Mouse (Mus musculus) hindbrain, postnatal 0 days (tissue): ENCODE results near the gene Mrvi1. TPM values are rescaled to one million over a fixed set of nuclear protein-coding genes. Genes with fewer than 3 reads are reported as not detected.

ENCODE experiments used
- ATAC-seq: fragments of 200-750 bp; cut with Nextera tagmentation; 2 replicates; pipeline ENCODE4 v1.8.0; 2017; ENCODE audit warnings: mild to moderate bottlenecking, moderate TSS enrichment, moderate library complexity
- DNase-seq: peaks from one replicate; pipeline ENCODE4 v3.0.0-alpha.2; 2015; ENCODE audit warnings: low spot score
- H3K27ac ChIP-seq: fragments of 300-500 bp; sonication (generic); 2 replicates; pipeline ENCODE4 v1.5.1; 2014; ENCODE audit warnings: mild to moderate bottlenecking
- H3K27me3 ChIP-seq: fragments of 300-500 bp; sonication (generic); 2 replicates; pipeline ENCODE4 v1.6.1; 2014; ENCODE audit warnings: low read length, mixed read lengths; ENCODE audit not compliant: insufficient read depth
- H3K36me3 ChIP-seq: fragments of 300-500 bp; sonication (generic); 2 replicates; pipeline ENCODE4 v1.6.1; 2014; ENCODE audit warnings: low read length, mixed read lengths; ENCODE audit not compliant: insufficient read depth
- H3K4me1 ChIP-seq: fragments of 300-500 bp; sonication (generic); 2 replicates; pipeline ENCODE4 v1.6.1; 2014; ENCODE audit warnings: antibody characterized with exemption, low read length, mixed read lengths; ENCODE audit not compliant: insufficient read depth
- H3K4me2 ChIP-seq: fragments of 300-500 bp; sonication (generic); 2 replicates; pipeline ENCODE4 v1.6.1; 2014; ENCODE audit warnings: low read depth, mild to moderate bottlenecking, low read length, moderate library complexity, mixed read lengths
- H3K4me3 ChIP-seq: fragments of 300-500 bp; sonication (generic); 2 replicates; pipeline ENCODE4 v1.5.1; 2014; ENCODE audit warnings: low read length
- H3K9ac ChIP-seq: fragments of 300-500 bp; sonication (generic); replicated peaks from 2 replicates; pipeline ENCODE4 v1.6.1; 2014; ENCODE audit warnings: mild to moderate bottlenecking, low read length, moderate library complexity, mixed read lengths
- H3K9me3 ChIP-seq: fragments of 300-500 bp; sonication (generic); 2 replicates; pipeline ENCODE4 v1.6.1; 2016; ENCODE audit warnings: low read length, mixed read lengths
- CTCF ChIP-seq: IDR thresholded peaks from 2 replicates; pipeline ENCODE4 v1.5.1; 2016; ENCODE audit warnings: antibody characterized with exemption, control low read depth, low read depth
- WGBS: fragments of 180-500 bp; shearing (Covaris S2); extraction: QIAGEN DNeasy Blood & Tissue Kit; methylation state at CpG from one replicate; pipeline ENCODE4 v1.1.7; 2014; 5-methylcytosine and 5-hydroxymethylcytosine counted together
- polyA plus RNA-seq: library from polyadenylated mRNA; unstranded; fragments of >200 nt; fragmentation: Nextera tagmentation; extraction: Ambion mirVana; gene quantifications from 2 replicates; pipeline ENCODE4 v1.2.1, GENCODE M21; 2015
- total RNA-seq: library from RNA; depleted of rRNA; stranded (reverse); fragments of >200 nt; gene quantifications from 2 replicates; pipeline ENCODE4 v1.2.3, GENCODE M21; 2014

The Mrvi1 gene
- total and polyA plus RNA-seq, 2 experiments from 2014 or later, result 0.78 to 3.3 TPM

DNA sequence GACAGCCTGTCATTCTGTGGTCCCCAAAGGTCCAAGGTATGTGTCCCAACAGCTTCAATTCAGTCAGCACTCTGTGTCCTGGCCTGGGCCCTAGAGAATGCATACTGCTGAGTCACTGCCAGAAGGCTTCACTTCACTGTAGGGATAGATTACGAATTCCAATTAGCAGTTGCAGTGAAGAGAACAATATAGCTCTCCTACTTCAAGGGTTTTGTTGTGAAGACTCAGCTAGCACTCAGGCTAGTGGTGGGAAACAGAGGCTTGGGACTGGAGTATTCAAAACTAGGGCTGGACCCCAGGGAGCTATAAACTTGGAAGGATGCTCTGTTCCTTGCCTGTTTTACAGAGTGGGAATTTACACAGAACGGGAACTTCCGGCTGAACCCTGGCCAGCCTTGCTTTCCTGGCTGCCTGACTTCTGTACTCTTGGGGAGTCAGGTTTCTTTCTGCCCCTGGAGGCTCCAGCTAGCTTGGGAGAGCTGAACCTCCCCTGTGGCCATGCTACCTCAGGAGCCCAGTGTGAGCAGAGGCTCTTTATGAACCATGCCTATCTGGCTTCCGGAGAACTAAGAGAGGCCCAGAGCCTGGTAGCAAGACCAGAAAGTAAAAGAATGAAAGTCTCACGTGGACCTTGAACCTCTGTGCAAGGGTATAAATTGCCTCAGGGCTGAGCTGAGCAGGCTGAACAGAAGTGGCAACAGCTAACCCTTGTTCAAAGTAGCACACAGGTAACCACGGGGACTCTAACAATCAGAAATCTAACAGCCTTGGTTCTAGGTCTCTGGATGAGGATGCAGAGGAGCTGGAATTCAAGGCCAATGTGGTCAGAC, 40.3 kb downstream of the Mrvi1 start:
- TF ChIP-seq CTCF, result no peak
- DNase-seq (peak; percentile 28), ATAC-seq (peak; percentile 56; the same call in 1 of the 2 replicates)
- Histone ChIP-seq H3K4me2 (no peak overlapping the region), H3K9ac (no peak overlapping the region), H3K27me3 (no peaks in the 10 kb centered on the region), H3K27ac (peak overlapping the region; percentile 41; the same call in 1 of the 2 replicates), H3K36me3 (no peaks in the 10 kb centered on the region), H3K4me3 (no peak overlapping the region), H3K4me1 (no peaks in the 10 kb centered on the region), H3K9me3 (no peaks in the 10 kb centered on the region)
- 55% methylated on average over 6 of the region's 6 CpGs for WGBS

DNA sequence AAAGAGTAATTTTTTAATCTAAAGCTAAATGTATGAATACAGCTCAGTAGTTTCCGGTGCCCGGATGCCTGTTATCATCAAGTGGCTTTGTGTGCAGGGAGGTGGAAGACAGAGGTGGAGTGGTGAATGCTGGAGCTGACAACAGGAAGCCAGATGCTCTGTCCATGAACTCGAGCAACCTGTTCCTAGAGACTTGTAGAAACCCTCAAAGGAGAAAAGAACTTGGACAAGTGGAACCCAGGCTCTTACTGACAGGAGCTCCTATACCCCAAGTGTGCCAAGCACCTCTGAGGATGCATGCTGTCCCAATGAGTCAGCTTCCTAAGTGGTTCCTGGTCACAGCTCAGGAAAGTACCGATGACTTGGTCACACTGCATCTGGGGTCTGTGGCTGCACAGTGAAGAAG, 41.1 kb downstream of the Mrvi1 start:
- Histone ChIP-seq H3K27me3 (no peaks in the 10 kb centered on the region), H3K9ac (no peak overlapping the region), H3K4me3 (no peak overlapping the region), H3K9me3 (no peaks in the 10 kb centered on the region), H3K36me3 (no peaks in the 10 kb centered on the region), H3K27ac (no peak overlapping the region), H3K4me2 (no peak overlapping the region), H3K4me1 (no peaks in the 10 kb centered on the region)
- 85% methylated on average over 4 of the region's 4 CpGs for WGBS
- TF ChIP-seq CTCF, result no peak
- DNase-seq (no peak), ATAC-seq (no peak)

DNA sequence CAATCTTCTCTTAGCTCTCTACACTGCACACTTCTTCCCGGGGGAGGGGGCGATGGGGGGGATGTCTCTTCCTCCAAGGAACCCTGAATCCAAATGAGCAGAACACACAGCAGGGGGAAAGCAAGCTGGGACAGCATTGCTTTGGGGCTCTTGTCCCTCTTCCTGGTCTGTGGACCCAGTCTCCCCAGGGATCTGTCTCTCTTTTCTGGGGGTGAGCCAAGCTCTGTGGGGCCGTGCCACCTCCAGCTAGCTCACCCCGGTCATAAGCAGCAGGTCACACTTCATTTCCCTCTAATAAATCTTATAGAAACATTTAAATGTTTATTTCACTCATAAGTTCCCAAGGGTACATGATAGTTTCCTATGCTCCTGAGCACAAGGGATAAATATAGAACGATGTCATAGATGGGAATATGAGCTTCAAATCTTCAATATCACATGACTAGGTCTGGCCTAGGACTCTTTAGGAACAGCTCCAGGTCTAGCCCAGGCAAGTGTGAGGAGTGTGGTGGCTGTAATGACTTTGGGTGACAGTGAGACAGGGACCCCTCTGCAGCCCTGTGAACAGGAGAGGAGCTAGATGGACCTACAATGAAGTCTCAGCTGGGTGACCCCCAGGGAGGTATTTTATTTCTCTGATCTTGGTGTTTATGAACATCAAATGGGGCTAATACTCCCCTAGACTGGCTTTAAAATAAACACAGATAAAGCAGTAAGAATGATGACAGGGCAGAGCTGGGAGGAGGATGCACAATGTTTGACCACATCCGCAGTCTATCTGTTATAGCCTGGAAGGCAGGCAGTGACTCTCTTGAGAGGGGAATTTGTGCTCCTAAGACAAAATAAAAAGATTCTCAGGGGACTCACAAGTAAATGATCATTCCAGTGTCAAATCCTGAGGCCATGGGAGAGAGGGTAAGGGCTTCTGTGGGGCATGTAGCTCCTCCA, 46.2 kb downstream of the Mrvi1 start:
- 84% methylated on average over 6 of the region's 6 CpGs for WGBS
- no peak for ATAC-seq
- H3K9me3 ChIP-seq, result no peaks in the 10 kb centered on the region

DNA sequence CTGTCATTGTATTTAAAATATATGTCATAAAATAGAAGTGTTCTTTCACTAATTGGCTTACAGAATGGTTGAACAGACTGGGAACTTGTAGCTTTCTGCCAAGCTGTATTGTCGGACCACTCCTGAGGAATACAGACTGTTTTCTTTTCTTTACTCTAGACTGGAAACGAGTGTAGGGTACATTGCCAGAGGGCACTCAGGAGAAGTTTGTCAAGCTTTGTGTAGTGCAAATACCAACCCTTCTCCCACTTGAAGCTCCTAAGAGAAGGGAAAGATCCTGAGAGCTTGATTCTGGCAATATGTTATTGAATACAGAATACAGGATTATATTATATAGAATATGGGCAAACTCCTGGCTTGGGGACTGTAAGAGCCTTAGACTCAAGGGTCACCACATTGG, 48.3 kb downstream of the Mrvi1 start:
- Histone ChIP-seq H3K9ac (no peak overlapping the region), H3K9me3 (no peaks in the 10 kb centered on the region), H3K4me3 (no peak overlapping the region), H3K4me1 (no peaks in the 10 kb centered on the region), H3K36me3 (no peaks in the 10 kb centered on the region), H3K4me2 (no peak overlapping the region), H3K27ac (no peak overlapping the region), H3K27me3 (no peaks in the 10 kb centered on the region)
- ATAC-seq, result no peak
- DNase-seq, result no peak
- TF ChIP-seq CTCF, result no peak
- WGBS, result 52% methylated on average over 2 of the region's 2 CpGs

More for the DNA sequence above, 46.2 kb downstream of the Mrvi1 start:
- no peak overlapping the region for H3K27ac ChIP-seq
- no peak overlapping the region for H3K4me2 ChIP-seq
- H3K9ac ChIP-seq, result no peak overlapping the region
- H3K4me1 ChIP-seq, result no peaks in the 10 kb centered on the region
- H3K27me3 ChIP-seq, result no peaks in the 10 kb centered on the region
- H3K4me3 ChIP-seq, result no peak overlapping the region
- no peaks in the 10 kb centered on the region for H3K36me3 ChIP-seq
- no peak for TF ChIP-seq CTCF
- no peak for DNase-seq

DNA sequence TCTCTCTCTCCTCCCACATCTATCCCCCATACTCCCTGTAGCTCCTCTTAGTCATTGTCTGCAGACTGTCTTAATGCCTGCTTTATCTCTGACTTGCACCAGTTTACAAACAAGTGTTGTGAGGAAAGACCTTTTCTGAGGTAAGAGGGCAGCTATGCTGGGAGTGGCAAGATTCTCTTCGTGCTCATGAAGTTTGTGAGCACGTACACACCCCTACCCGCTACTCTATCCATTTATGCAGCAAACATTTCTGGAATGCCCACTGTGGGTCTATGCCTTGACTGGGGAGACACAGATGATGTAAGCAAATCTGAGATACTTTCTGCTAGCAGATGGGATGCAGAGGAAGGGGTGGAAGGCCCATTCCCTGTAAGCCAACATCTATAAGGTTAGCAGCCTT, 48.9 kb downstream of the Mrvi1 start:
- H3K4me3 ChIP-seq, result no peak overlapping the region
- no peaks in the 10 kb centered on the region for H3K9me3 ChIP-seq
- DNase-seq (no peak), ATAC-seq (no peak)
- no peaks in the 10 kb centered on the region for H3K36me3 ChIP-seq
- no peak overlapping the region for H3K9ac ChIP-seq
- no peak overlapping the region for H3K4me2 ChIP-seq
- H3K4me1 ChIP-seq, result no peaks in the 10 kb centered on the region
- TF ChIP-seq CTCF, result no peak
- H3K27me3 ChIP-seq, result no peaks in the 10 kb centered on the region
- WGBS, result 85% methylated on average over 3 of the region's 3 CpGs
- no peak overlapping the region for H3K27ac ChIP-seq

DNA sequence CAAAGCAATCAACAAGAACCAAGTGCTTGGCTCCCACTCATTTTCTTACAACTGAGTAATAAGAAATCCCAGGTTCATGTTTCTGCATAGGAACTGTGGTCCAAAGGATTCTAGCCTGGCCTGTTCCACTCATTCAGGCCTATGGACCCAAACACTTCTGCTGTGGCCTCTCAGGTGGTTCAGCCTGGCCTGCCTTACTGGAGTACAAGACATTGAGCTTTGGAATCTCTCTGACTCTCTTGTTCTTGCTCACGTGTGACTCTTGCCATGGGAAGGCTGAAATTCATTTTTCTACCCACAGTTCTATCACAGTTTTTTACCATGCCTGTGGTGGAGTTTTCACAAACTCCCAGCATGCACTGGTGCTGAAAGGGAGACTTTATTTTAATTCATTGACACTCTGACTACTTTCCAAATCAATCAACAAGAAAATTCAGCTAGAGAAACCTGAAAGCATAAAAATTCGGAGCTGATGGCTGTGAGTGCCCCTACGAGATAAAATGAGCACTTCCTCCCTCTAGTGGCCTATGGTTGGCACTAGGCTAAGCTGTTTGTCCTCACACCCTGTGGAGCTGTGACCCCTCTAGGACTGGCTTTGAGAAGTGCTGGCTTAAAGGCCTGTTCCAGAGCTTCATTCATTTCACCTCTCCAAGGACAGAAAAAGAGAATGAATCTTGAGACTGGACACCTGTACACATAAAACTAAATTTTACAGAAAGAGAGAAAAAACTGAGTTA, 52.0 kb downstream of the Mrvi1 start:
- ATAC-seq (0 out of 2 replicates have a peak, but pooled peaks have one; percentile 70), DNase-seq (peak; percentile 81)
- TF ChIP-seq CTCF, result peak; percentile 81
- H3K4me2 ChIP-seq, result no peak overlapping the region
- 30% methylated on average over 3 of the region's 3 CpGs for WGBS
- H3K9me3 ChIP-seq, result no peaks in the 10 kb centered on the region
- H3K27me3 ChIP-seq, result no peaks in the 10 kb centered on the region
- no peaks in the 10 kb centered on the region for H3K36me3 ChIP-seq
- no peak overlapping the region for H3K4me3 ChIP-seq
- no peak overlapping the region for H3K27ac ChIP-seq
- H3K4me1 ChIP-seq, result no peaks in the 10 kb centered on the region
- H3K9ac ChIP-seq, result no peak overlapping the region
